Mouse (Mus musculus) G1E (cell line): ENCODE measurements around the gene Steap3.

Experiments
- CTCF ChIP-seq: IDR thresholded peaks from 2 replicates; pipeline ENCODE4 v1.5.1; 2012; ENCODE audit warnings: low read depth, low read length, inconsistent platforms, mixed read lengths
- GATA1 ChIP-seq: IDR thresholded peaks from 2 replicates; pipeline ENCODE4 v1.6.1; 2012; ENCODE audit warnings: borderline replicate concordance, low read length, inconsistent platforms, mixed read lengths
- GATA2 ChIP-seq: IDR thresholded peaks from 2 replicates; pipeline ENCODE4 v1.6.1; 2012; ENCODE audit warnings: low read depth, low read length, inconsistent platforms, borderline replicate concordance
- POLR2AphosphoS5 ChIP-seq: IDR thresholded peaks from 2 replicates; pipeline ENCODE4 v1.6.1; 2012; ENCODE audit warnings: low read depth, low read length, inconsistent platforms; ENCODE audit not compliant: insufficient replicate concordance
- TAL1 ChIP-seq: conservative IDR thresholded peaks from 2 replicates; pipeline ENCODE4 v1.6.1; 2012; ENCODE audit warnings: low read depth, low read length, inconsistent platforms, mixed read lengths

DNA sequence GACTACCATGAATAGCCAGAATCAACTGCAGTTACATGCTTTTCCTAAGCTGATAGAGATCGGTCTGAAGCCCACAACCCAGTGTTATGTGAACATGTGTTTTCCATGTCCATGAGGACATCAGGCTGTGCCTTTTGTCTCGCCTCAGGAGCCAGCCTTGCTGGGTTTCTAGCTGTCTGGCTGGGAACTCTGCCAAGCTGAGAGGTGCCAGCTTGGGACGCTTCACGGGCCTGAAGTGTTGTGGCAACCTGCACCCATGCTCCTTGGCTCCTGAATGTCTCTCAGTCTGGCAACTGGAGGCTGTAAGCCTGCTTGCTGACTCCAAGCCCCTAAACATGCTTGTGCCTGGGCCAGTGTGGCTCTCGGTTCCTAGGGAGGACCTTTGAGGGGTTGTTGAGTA lies 130.0 kb downstream of the Steap3 start:
- TF ChIP-seq CTCF (no peak), GATA1 (no peak), TAL1 (no peak), POLR2AphosphoS5 (no peak), GATA2 (no peak)
